Mouse (Mus musculus): Measurements from ENCODE around the gene Mmp14.

DNA sequence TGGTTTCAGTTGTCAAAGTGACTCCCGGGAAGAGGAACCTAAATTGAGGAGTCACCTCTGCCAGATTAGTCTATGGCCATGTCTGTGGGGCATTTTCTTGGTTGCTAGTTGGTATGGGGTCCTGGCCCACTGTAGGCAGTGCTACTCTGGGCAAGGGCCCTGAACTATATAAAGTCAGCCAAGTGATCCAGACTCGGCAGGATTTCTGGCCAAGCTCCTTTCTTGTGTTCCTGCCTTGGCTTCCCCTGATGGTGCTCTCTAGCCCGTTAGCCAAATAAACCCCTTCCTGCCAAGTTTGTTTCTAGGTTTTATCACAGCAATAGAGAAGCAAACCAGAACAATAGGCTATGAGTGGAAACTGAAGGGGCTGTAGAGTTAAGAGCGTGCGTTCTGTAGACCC lies 43.3 kb downstream of the Mmp14 start:
- TF ChIP-seq CTCF (IDR thresholded peaks at IDR 0.05; ENCODE audit: low read depth, low read length) (no peak), POLR2A (IDR thresholded peaks at IDR 0.05; ENCODE audit: borderline replicate concordance, low read depth, low read length) (no peak)

Measured in bone marrow macrophage, adult 2 months (primary cell).